Mouse (Mus musculus) spleen, postnatal 10 days (tissue): ENCODE measurements at regions not wholly inside any gene's neighbourhood (a gene's known extent, or its start where the extent isn't known, plus 50 kb on each side); places are given as distances from the start of the nearest gene placed in this dataset.

ENCODE experiments used
- DNase-seq, 2 experiments: peaks; one replicate each; pipeline ENCODE4 v3.0.0; 2021 to 2022; ENCODE audit warnings: low spot score in 2 of 2

DNA sequence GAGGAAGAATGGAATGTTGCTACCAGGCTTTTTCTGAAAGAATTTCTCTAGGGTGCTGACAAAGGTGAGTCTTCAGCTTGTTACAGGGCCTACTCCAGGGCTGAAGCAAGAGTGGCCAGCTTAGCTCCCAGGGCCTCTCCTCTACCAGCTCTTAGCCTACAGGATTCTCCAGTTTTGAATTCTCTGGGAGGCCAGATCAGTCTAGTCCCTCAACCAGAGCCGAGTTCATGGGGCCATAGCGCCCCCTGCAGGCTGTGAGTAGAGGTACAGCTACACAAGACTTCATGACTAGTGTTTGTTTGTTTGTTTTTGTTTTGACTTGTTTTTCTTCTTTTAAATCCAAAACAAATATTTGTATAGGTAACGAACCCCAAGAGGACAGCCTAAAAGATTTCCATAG is 211.8 kb upstream of the Eef2kmt start:
- peak in 1 of 2 experiments; percentile 37 for DNase-seq

DNA sequence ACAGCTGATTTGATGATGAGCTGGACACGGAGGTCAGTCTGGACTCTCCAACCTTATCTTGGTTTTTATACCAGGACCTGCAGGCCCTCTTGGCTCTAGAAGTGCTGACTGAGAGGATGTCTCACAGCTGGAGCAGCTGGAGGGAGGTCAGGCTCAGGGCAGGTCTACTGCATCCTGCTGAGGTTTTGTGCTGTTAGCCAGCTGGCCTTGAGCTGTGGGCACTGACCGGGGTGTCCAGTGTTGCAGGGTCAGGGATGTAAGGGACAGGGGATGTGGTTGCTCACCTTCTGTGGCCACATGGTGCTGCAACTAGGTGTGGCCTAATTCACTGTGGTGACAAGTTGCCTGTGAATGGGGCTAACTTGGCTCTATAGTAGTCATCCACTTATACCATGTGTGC is 211.0 kb upstream of the Eef2kmt start:
- DNase-seq = no peak

DNA sequence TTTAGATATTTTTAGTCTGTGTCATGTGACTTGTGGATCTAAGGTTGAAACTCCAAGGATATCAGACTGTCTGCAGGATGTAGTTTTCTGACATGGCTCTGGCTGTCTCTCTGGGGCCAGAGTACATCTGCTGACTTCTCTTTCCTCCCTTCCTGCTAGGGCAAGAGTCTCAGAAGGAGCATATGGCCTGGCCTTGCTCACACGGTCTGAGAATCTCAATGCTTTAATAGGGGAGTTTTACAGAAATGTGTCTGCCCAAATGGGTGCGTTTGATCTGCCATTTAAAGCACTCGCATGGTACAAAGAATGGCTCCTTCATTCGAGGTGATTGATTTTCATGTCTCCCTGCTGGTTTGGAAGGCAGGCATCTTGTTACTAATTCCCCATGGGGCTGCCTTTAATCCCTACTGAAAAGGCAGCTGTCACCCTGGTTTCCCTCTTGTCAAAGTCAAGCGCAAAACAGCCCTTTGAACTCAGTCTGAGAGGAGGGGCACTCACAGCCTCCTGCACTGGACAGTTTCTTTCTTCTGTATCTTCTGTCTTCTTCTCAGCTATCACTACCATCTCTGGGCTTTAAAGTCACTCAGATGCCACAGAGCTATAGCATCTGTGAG is 199.7 kb upstream of the Eef2kmt start:
- no peak for DNase-seq

DNA sequence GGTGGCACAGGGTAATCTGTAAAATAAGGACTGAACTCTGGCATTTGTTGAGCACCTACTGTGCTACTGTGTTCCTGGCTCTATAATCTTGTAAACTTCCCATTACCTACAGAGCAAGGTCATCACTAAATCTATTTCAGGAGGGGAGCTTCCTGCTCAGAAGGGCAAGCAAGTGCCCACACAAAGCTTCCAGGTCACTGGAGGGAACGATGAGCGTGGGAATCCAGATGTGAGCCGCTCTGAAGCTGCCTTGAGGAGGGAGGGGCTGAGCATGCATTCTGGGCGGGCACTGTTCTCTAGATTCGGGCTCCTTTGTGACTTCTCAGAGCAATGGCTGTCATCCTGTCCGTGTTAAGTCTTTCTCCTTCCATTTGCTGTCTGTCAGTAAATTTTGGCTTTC is 198.5 kb upstream of the Eef2kmt start:
- DNase-seq = no peak

DNA sequence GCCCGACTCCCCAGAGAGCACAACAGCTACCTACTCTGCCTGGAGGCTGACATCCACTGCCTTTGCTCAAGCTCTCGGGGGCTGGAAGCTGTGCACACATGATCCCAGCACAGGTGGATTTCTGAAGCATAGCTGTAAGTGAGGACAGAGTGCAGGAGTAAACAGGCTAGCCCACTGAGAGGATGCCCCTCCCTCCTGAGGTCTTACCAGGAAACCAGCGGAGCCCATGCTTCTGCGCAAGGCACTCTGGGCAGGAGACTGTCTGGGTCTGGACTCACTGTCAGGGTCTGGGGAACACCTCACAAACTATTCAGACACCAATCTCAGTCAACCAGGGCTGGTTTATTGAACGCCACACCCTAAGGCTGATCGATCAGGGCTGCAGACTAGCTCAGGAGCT is 197.2 kb upstream of the Eef2kmt start:
- no peak for DNase-seq

DNA sequence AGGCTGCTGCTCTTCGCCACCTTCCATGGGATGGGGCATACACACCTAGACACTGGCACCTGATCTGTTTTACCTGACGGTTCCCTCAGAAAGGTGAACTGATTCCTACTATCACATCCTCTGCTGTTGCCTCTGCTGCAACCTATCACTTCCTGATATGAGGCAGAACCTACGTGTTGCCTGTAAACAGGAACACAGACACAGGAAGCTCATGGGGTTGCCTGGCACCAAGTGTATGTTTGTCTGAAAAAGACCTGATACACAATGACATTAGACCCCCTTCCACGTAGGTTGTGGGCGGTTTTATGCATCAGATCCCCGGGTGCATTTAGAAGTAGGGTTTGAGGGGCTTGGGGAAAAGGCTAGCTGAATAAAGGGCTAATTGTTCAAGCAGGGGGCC is 190.0 kb upstream of the Eef2kmt start:
- no peak for DNase-seq

DNA sequence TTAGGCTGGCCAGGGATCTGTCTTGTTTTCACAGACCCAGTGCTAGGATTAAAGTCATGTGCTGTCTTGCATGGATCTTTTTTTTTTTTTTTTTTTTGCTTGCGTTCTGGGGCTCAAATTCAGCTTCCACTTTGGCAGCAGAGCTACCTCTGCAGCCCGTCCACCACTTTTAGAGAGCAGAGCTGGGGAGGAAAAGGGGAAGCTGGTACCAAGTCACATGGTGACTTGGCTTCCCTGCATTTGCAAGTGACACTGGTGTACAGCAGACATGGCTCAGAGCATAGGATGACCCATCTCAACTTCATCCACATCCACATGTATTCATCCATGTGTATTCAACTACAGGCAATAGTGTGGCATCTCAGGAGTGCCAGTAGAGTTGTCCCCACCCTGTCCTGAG is 189.0 kb upstream of the Eef2kmt start:
- DNase-seq = no peak

DNA sequence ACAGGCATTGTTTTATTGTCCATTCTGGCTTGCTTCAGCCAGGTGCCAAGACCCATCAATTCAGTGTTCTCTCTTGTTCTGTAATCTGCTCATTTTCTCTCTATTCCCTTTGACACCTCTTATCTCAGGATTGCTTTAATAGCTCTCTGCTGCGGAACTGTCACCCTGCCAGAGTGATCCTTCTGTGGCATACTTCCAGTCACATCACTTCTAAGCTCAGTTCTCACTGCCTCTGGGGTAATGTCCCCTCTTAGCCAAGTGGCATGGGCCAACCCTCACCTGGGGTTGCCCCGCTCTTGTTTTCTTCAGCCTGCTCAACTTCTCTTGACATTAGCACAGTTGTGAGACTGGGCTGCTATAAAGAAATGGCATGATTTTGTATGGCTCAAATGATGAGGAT is 183.9 kb upstream of the Eef2kmt start:
- DNase-seq = no peak

DNA sequence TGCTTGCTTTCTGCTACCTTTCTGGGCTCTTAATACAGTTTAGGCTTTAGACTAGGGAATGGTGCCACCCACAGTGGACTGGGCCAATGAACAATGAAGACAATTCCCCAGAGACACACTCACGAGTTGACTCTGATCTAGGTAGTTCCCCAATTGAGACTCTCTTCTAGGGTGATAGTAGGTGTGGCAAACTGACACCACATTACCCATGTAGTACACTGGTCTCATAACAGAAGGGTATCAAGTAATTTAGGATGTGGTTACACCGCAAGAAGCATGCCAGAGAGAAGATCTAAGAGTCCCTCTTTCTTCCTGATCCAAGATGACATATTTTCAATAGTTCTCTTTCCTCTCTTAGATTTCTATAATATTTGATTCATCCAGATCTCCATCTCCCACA is 182.6 kb upstream of the Eef2kmt start:
- DNase-seq = no peak

DNA sequence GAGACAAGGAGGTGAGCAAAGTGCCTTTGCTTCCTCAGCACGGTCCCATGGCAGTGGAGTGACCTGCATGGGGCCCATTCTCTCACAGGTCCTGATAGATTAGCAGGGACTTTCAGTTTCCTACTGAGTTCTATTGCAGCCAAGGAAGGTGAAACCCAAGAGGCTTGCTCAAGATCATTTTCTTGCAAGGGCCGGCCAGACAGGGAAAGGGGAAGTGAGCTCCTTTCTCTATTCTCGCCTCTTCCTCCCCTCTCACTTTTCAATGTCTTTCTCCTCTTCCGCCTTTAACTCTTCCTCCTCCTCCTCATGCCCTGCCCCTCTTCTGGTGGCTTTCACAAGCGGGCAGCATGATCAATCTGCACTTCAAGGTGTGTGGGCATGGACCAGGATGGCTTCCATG is 175.9 kb upstream of the Eef2kmt start:
- no peak for DNase-seq

DNA sequence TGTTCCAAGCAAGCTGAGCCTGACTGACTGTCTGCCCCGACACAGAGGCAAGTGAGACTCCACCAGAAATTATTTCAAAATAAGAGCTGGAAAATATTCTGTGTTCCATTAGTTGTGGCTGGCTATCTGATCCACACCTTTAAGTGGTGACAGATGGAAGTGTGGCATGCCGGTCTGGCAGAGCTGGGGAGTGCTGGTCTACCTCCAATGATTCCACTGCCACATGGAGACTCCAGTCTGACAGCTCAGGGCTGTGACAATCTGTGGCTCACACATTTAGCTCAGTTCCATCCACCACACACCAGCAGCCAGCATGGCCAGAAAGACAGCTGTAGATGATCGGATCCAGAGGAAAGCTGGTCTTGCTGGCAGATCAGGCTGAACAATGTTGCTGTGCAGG is 175.3 kb upstream of the Eef2kmt start:
- DNase-seq = no peak

DNA sequence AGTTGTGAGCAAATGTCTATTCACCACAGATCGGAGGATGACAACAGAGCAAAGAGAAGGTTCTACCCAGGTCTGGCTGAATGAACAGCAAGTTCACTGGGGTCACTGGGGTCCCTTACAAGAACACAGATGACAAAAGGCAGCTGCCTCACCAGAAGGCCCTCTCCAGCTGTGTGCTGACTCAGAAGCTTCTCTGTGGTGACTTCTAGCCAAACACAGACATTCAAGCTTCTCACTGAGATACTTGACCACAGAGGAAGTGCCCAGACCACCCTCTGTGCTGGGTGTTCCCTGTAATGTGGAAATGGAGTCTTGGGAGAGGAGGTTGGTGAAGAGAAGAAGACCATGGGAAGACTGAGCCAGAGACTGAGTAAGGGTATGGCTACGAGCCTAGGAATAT is 173.7 kb upstream of the Eef2kmt start:
- no peak for DNase-seq

DNA sequence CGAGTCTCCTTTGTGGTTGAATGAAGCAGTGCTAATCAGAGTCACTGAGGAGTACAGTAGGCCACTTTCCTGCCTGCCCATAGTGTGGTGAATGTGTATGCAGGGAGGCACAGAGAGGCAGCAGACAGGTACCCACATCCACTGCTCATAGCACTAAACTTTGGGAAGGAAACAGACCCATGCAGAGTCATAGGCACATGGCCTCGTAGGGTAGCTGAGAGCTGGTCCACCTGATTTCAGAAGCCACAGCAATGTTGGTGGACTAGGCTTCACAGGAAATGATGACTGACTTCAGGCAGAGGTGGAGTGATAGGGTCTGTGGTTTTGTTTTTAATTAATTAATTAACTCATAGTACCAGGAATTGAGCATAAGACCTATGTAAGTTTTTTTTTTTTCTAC is 170.1 kb upstream of the Eef2kmt start:
- DNase-seq = no peak

DNA sequence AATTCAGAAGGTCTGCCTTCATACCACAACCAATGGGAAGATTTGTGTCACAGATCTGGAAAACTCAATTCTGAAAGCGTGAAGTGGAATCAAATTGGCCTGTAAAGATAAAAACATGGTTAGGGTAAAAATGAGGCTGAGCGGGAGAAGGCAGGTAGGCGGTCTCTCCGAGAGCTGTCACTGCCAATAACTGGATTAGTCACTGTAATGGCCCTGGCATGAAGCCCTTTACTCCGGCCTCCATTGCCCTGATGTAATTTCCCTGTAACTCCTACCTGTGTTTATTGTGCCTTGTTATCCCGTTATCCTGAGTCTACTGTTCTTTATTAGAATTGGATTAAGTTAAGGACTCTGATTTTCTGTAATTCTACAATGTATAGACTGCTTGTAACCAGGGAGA is 166.3 kb upstream of the Eef2kmt start:
- no peak for DNase-seq

DNA sequence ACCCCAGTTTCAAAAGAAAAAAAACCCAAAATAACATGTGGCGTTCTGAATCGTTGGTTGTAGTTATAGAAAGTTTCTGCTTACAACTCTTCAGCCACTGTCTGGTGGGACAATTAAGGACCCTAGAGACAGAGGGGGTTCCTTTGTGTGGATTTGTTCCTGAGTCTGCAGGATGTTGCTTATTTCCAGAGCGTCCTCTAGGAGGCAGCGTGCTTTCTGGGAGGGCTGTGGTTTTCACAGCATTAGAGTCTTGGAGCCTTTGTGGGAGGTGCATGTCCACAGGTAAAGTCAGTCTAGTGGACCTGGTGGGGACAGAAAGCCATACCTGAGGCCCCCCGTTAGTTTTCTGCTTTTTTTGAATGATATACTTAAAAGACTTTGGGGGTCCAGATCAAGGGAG is 165.8 kb upstream of the Eef2kmt start:
- no peak for DNase-seq

DNA sequence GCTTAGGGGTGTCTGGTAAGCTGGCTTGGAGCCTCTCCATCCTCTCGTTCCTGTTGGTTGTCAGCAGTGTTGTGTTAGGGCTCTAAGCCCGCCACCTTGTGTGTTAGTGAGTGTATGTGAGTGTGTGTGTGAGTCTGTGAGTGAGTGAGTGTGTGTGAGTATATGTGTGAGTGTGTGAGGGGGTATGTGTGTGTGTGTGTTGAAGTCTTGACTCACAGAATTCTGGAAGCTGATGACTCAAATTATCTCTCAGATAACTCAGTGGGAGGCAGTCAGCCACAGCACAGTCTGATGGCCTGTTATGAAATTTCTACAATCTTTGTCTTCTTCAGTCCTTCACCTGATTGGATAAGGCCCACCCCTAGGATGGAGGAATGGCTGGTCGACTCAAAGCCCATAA is 163.7 kb upstream of the Eef2kmt start:
- no peak for DNase-seq

DNA sequence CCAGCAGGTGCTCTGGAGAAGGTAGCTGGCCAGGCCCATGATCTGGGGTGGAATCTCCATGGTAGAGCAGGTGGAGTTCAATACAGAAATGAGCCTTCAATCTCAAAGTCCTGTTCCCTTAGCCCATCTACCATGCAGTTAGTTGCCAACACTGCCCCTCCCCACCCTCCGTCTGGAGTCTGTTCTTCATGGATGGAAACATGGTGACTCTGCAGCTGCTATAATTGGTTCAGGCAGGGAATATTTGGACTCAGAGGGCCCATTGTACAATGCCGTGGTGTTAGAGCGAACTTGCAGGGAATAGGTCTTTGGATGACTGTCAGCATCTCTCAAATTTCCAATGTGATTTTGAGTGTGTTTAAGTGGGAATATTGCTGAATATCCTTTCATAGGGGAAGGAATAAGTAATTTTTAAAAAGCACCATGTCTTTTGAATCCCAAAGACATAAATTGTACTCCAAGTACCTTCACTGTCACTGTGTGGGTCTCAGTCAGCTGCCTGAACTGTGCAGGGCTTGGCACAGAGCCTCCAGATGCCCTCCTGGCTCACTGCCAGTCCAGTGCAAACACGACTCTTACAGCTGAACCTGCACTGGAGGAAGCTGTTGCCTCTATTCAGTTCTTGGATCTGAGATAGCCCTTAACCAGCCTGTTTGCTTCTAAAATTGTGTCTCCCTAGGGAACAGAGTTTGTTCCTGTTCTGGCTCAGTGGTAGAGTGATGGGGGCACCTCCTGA is 162.8 kb upstream of the Eef2kmt start:
- DNase-seq = no peak

DNA sequence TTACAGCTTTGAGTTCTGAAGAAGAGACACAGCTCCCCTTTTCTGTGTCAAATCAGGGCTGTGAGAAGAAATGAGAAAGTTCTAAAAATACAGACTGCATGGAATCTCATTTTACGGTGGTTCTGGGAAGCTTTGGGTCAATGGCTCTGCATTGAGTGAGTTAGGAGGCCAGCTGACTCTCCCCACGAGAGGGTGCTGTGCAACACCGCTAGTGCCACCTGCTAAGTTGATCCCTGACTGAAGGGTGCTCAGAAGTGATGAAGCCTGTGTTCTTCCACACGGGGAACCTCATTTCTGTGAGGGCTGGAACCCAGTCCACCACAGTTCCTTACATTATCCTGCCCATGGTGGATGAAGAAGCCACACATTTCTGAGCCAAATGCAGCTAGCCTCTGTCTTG is 159.5 kb upstream of the Eef2kmt start:
- DNase-seq = no peak

DNA sequence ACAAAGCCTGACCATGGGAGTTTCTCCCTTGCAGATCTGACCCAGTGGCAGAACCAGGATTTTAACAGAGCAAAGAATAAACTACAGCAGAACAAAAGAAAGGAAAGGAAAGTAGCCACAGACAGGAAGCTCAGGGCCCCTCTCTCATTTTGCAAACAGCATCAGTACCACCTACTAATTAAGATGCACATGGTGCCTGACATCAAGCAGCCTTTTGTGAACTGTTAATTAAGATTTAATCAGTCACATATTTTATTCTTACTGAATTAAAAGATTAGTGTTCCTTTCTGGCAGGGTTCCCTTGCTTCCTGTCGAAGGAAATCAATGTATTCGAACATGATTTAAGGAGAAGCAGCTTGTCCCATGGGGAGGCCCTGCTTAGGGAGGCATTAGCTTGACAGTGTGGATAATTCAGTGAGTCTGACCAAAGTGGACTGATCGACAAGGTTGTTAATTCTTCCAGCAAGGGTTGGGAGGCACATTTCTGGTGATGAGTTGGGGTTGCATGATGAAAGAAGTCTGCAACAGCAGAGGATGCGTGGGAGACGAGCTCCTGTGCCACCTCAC is 156.1 kb upstream of the Eef2kmt start:
- DNase-seq = no peak

DNA sequence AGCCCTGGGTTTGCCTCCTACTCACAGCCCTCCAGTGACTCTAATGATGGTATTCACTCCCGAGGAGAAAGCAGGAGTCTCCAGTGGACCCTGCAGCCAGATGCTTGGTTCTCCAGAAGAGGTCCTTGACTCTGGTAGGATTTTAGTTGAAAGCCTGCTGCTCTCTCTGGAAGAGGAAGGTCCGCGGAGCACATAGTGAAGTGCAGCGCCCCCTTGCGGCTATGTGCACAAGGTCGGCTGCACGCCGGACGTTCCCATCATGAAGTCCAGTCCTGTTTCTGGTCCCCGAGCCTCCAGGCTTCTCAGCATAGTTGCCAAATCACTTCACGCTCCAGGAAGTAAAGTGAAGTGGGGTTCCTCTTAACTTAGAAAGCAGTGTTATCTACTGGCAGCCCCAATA is 150.9 kb upstream of the Eef2kmt start:
- peak; percentile 28 to 70 for DNase-seq

DNA sequence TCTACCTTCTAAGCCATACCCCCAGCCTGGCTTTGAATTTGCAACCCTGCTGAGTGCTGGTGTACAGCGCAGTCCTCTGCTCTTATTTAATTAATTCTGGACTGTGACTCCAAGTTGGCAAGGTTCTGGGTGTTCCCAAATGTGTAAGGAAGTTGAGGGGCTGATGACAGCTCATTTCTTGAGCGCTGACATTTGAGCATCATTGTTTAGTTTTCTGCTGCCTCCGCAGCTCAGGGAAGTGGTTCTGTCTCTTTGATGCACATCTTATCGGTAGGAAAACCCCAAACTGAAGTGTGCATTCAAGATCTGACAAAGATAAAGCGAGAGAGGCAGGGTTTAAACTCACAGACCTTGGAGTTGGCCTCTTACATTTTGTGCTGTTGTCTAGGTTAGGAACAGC is 137.6 kb upstream of the Eef2kmt start:
- DNase-seq = no peak

DNA sequence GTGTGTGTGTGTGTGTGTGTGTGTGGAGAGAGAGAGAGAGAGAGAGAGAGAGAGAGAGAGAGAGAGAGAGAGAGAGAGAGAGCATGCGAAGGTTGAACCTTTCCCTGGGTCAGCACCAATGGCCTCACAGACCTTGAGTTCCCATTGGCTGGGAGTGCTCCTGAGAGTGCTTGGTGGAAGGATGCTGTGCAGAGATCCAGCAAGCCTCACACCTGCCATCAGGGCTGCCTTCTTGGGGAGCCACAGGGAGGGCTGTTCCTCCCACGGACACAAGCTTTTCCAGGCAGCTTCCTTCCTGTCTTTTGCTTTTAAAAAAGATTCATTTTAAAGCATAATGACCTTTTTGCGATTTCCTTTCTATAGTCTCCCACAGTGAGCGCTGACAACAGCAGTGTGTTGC is 127.1 kb upstream of the Eef2kmt start:
- DNase-seq = peak in 1 of 2 experiments; percentile 4

DNA sequence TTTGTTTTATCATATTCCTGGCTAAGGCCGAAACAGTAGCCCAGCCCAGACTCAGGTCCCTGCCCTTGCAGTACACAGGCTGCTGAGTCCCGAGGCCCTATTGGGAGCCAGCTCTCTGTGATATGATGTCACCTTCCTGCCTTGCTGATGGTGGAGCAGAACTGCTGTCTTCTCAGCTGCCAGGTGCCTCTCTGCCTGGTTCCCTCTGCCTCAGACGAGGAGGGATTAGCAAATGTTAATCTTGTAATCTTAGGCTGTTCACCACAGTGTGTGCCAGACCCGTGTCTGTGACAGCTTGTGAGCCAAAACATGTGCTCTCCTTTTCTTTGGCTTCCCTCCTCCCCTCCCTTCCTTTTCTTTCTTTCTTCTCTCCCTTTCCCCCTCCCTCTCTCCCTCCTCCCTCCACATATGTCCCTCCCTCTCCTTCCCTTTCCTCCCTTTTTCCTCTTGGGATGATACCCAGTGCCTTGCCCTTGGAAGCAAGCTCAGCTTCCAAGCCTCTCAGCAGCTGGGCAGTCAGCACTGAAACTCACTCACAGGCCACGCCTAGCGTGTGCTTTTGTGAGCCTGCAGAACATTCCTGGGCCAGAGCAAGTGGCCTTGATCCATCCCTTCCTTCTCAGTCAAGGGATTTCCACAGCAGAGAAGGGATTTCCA is 126.6 kb upstream of the Eef2kmt start:
- peak in 1 of 2 experiments; percentile 8 for DNase-seq
